Mouse (Mus musculus) gastrocnemius, adult 2 months (tissue): Measurements from ENCODE around the gene 2410004P03Rik. TPM values are rescaled to one million over a fixed set of nuclear protein-coding genes. Genes with fewer than 3 reads are reported as not detected.

Experiments used
- DNase-seq: peaks from one replicate; pipeline ENCODE4 v3.0.0; 2022
- H3K27ac ChIP-seq: fragments of 200-600 bp; 2 replicates; pipeline ENCODE4 v1.8.1; 2022; ENCODE audit warnings: mild to moderate bottlenecking
- H3K4me3 ChIP-seq: fragments of 200-600 bp; 2 replicates; pipeline ENCODE4 v1.8.1; 2022; ENCODE audit warnings: mild to moderate bottlenecking, moderate library complexity
- CTCF ChIP-seq: fragments of 200-600 bp; IDR thresholded peaks from 2 replicates; pipeline ENCODE4 v1.8.1; 2022; ENCODE audit warnings: antibody characterized with exemption, mild to moderate bottlenecking, moderate library complexity
- intact Hi-C: fragments of 180-260 bp; cut with DNase I; formaldehyde crosslinking; loops from one replicate; pipeline ENCODE4 v1.15.1; 2025
- long read RNA-seq, 2 experiments: library from polyadenylated mRNA; stranded (forward); transcript quantifications; one replicate each; pipeline ENCODE4 v2.0.0; 2021
- total RNA-seq, 2 experiments: library from RNA; stranded (reverse); gene quantifications; 2 replicates each; pipeline ENCODE4 v1.2.3; 2021

Gene 2410004P03Rik
- total RNA-seq: not detected
- long read RNA-seq, experiment 1: 0 reads
- long read RNA-seq, experiment 2: 0 reads

- Histone ChIP-seq H3K27ac (no peak within 1 kb of the TSS), H3K4me3 (peak within 1 kb of the TSS; percentile 67)
- TF ChIP-seq CTCF: peak; percentile 83
- peak; percentile 90 for DNase-seq
- intact Hi-C loops: loop anchor here (1.0 kb wide), 1 partner anchor 203 kb away; no protein-coding TSS in a partner anchor
These were observed at the start of gene 2410004P03Rik for GRCm38 (mm10) chr12:17011100-17011870. Gene 2410004P03Rik (minus strand): TSS chr12:17011727.

- Histone ChIP-seq H3K4me3 (no peak overlapping the region), H3K27ac (no peak overlapping the region)
- no peak for TF ChIP-seq CTCF
- no peak for DNase-seq
- intact Hi-C loops: no loop called here
These were observed 49.7 kb upstream of the 2410004P03Rik start for GRCm38 (mm10) chr12:17061183-17061722.

- no peak for TF ChIP-seq CTCF
- no peak for DNase-seq
- intact Hi-C loops: no loop called here
- Histone ChIP-seq H3K4me3 (no peak overlapping the region), H3K27ac (no peak overlapping the region)
These were observed 47.0 kb upstream of the 2410004P03Rik start for GRCm38 (mm10) chr12:17058490-17058889.

- Histone ChIP-seq H3K27ac (no peak overlapping the region), H3K4me3 (no peak overlapping the region)
- no peak for TF ChIP-seq CTCF
- intact Hi-C loops: no loop called here
- no peak for DNase-seq
These were observed 45.6 kb upstream of the 2410004P03Rik start for GRCm38 (mm10) chr12:17057110-17057509.

DNA sequence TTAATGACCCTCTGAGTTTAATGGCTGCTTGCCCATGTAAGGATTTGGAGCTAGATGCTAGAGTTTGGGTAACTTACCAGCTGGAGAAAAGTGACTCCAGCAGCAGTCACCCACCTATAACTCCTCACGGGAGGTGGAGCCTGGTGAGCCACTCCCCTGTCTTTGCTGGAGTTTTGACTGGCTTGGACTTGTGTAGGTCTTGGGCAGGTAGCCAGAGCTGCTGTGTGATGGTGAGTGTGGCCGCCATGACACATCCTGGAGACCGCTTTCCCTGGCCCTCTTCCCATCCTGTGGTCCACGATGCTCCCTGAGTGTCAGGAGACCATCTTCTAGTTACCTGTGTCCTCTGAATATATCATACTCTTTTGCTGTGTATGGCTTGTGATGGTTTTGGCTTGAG lies 44.2 kb upstream of the 2410004P03Rik start:
- Histone ChIP-seq H3K27ac (no peak overlapping the region), H3K4me3 (no peak overlapping the region)
- intact Hi-C loops: no loop called here
- no peak for DNase-seq
- no peak for TF ChIP-seq CTCF

GRCm38 (mm10) chr12:17054691-17055090 lies 43.2 kb upstream of the 2410004P03Rik start:
- no peak overlapping the region for H3K27ac ChIP-seq
- intact Hi-C loops: no loop called here
- no peak for DNase-seq
- TF ChIP-seq CTCF: peak; percentile 45
- no peak overlapping the region for H3K4me3 ChIP-seq

GRCm38 (mm10) chr12:17052673-17053072 lies 41.1 kb upstream of the 2410004P03Rik start:
- intact Hi-C loops: no loop called here
- no peak overlapping the region for H3K4me3 ChIP-seq
- H3K27ac ChIP-seq: no peak overlapping the region
- DNase-seq: no peak
- no peak for TF ChIP-seq CTCF

- no peak overlapping the region for H3K27ac ChIP-seq
- H3K4me3 ChIP-seq: no peak overlapping the region
- DNase-seq: no peak
- TF ChIP-seq CTCF: no peak
- intact Hi-C loops: no loop called here
These were observed 39.5 kb upstream of the 2410004P03Rik start for GRCm38 (mm10) chr12:17051057-17051456.

DNA sequence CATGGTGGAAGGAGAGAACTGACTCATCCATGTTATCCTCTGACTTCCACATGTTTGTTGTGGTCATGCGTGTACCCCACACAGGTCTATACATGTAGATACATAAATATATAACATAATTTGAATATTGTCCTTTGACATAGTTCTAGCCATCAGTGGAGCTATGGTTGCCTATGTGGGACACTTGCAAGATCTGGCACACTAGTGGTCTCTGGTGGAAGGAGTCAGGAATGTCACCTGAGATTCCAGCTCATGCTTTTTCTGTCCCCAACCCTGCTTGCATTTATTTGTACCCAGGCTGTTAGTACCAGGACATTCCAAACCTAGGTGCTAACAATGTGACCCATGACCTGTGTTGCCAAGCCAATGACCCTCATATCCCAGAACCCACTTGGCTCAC lies 38.3 kb upstream of the 2410004P03Rik start:
- DNase-seq: no peak
- no peak for TF ChIP-seq CTCF
- Histone ChIP-seq H3K27ac (no peak overlapping the region), H3K4me3 (no peak overlapping the region)
- intact Hi-C loops: no loop called here

DNA sequence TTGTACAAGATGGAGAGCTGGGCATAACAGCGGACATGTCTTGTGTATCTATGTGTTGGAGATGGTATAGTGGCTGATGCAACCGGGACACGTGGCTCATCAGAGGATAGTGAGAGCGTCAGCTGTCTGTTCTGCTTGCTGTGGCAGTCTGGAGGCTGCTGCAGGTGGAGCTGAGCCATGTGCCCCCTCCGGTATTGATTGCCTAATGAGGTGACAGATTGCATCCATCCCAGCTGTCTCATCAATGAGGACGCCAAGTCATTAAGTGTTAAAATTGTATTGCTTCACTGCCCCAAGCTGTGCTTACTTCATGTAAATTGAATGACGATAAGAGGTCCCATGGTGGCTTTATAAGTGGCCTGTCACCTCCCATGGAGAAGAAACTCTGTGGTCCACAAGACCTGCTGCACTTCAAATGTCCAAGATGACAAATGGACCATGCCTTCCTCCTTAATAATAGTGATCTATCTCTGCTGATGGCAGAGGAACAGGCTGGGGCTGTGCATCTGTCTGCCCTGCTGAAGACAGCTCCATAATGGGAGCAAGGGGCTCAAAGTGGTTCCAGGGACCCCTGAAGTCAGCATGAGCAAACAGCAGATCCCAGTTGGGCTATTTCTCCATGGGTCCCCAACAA lies 37.6 kb upstream of the 2410004P03Rik start:
- no peak overlapping the region for H3K4me3 ChIP-seq
- no peak for TF ChIP-seq CTCF
- H3K27ac ChIP-seq: no peak overlapping the region
- intact Hi-C loops: no loop called here
- no peak for DNase-seq

DNA sequence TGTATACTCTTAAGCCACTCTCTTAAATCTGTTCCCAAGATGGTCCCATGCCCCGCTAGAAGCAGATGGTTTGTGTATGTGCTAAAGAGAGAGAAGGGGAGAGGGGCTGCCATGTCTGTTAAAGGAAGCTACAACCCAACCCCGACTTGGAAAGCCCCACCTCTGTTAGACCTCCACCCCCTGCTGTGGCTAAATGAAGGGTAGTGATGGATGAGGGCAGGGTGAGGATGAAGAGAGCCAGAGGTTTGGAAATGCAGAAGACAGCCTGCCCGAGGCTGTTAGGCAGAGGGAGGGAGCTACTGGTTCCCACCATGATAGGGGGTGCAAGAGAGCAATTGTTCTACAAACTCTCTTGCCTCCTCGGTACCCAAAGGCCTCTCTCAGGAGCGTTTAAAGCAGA lies 31.8 kb upstream of the 2410004P03Rik start:
- DNase-seq: no peak
- Histone ChIP-seq H3K27ac (no peak overlapping the region), H3K4me3 (no peak overlapping the region)
- intact Hi-C loops: no loop called here
- no peak for TF ChIP-seq CTCF

GRCm38 (mm10) chr12:17040567-17040966 lies 29.0 kb upstream of the 2410004P03Rik start:
- no peak overlapping the region for H3K4me3 ChIP-seq
- intact Hi-C loops: no loop called here
- H3K27ac ChIP-seq: no peak overlapping the region
- no peak for DNase-seq
- TF ChIP-seq CTCF: no peak

DNA sequence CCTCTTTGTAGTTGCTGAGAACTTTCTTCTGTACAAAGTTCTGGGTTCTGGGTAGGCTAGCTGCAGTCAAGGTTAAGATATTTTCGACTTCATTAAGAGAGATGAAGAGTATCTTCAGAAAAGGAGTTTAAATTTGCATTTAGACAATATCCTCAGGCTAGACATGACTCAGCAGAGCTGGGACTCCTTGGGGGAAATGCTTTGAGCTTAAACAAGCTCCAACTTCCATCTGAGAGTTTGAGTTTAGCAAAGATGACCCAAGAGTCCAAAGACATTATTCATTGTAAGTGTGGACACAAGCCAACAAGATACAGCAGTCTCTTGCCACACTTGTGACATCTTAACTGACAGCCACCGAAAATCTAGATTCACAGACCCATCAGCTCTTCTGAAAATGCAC lies 27.9 kb upstream of the 2410004P03Rik start:
- no peak for TF ChIP-seq CTCF
- intact Hi-C loops: no loop called here
- no peak overlapping the region for H3K4me3 ChIP-seq
- H3K27ac ChIP-seq: no peak overlapping the region
- DNase-seq: no peak

DNA sequence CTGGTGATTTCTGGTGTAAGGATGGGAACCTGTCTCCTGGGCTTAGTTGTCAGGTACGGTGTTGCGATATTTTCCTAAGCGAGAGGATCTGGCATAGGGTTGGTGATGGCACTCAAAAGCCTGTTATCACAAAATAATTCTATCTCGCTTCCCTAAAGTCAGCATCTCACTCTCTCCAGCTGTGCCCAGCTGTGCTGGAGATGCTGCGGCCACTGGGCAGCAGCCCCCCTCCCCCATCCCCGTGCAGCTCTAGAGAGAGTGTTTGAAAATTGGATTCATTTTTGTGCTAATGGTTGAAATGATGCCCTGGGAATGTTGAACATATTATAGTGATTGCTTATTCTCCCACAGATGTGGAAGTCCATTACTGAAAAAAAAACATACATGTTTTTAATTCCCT lies 26.7 kb upstream of the 2410004P03Rik start:
- Histone ChIP-seq H3K27ac (no peak overlapping the region), H3K4me3 (no peak overlapping the region)
- DNase-seq: no peak
- TF ChIP-seq CTCF: no peak
- intact Hi-C loops: no loop called here
